Comparison of ENCODE assay signal across 9 mouse cellular contexts in the genomic region with DNA sequence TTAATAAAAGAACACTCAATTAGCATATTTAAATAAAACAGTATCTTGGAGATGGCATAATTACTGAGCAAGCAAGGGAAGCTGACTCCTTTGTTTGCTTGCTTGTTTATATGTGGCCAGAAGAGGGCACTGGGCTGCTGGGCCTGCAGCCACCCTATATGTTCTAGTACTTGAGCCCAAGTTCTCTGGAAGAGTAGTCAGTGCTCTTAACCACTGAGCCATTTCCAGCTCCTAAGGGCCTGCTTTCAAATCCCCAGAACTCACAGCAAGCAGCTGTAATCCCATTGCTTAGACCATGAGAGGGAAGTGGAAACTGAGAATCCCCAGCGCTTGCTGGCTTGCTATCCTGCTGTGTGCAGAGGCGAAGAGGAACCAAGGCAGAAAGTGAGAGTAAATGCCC. TPM values are rescaled to one million over a fixed set of nuclear protein-coding genes. Genes with fewer than 3 reads are reported as not detected.
DNase-seq lines count a peak whose midpoint lies in the region; ATAC-seq lines count a peak whose summit lies in the region.
"Had no signal": no experiment of that assay in that cellular context is flagged by ENCODE, and none has a peak within 500 bp of the region (broad histone marks: within the 10 kb centered on the region; RNA-seq: fewer than 3 reads in every experiment).

No protein-coding gene starts in this region.

- H3K9ac ChIP-seq in hindbrain, embryonic 11.5 days (ENCODE audit: low read depth, low read length), result no peak overlapping the region

- H3K9me3 ChIP-seq in hindbrain, embryonic 11.5 days (ENCODE audit: control insufficient read depth, low read length), result no peaks in the 10 kb centered on the region

- H3K27ac ChIP-seq in hindbrain, embryonic 11.5 days (ENCODE audit: low read depth, low read length), result no peak overlapping the region

- 61% methylated on average over 2 of the region's 2 CpGs for WGBS in hindbrain, embryonic 11.5 days

- H3K27me3 ChIP-seq in hindbrain, embryonic 11.5 days (ENCODE audit: control insufficient read depth, insufficient read depth, low read length), result no peaks in the 10 kb centered on the region

- peak; percentile 72 for ATAC-seq in granulocyte monocyte progenitor cell, adult 5-6 weeks (replicated peaks; ENCODE audit: poor library complexity, severe bottlenecking)
- ATAC-seq in hindbrain, embryonic 11.5 days (ENCODE audit: low FRiP score), result no peak

- peaks cover 2% of the 10 kb centered on the region; the same call in 1 of the 2 replicates for H3K4me1 ChIP-seq in hindbrain, embryonic 11.5 days (replicated peaks; ENCODE audit: control insufficient read depth, insufficient read depth, low read length)

- H3K4me3 ChIP-seq in hindbrain, embryonic 11.5 days (ENCODE audit: low read depth, low read length), result no peak overlapping the region

- no peak overlapping the region for H3K4me2 ChIP-seq in hindbrain, embryonic 11.5 days (replicated peaks; ENCODE audit: low read depth, low read length)

- H3K36me3 ChIP-seq in hindbrain, embryonic 11.5 days (ENCODE audit: control insufficient read depth, insufficient read depth, low read length), result no peaks in the 10 kb centered on the region

- DNase-seq in kidney, postnatal 10 days, result peak; percentile 44
- no peak for DNase-seq in kidney, adult 18-20 months
- peak; percentile 58 for DNase-seq in CD4-positive helper T cell, adult 2 months (ENCODE audit: low read depth, low spot score)
- peak; percentile 42 for DNase-seq in MEL-GATA-1-ER (ENCODE audit: extremely low read depth, low read depth)
- no peak for DNase-seq in frontal cortex, postnatal 14 days (ENCODE audit: low spot score in 2 of 2)
- no peak for DNase-seq in right cerebral cortex, postnatal 10 days (ENCODE audit: low spot score in 2 of 2)
- no peak for DNase-seq in hindbrain, embryonic 11.5 days (ENCODE audit: low spot score)
- DNase-seq: adrenal gland, adult 2 months had no signal

RNA-seq across cellular contexts. Expression of a gene that starts 3.7 kb away (rescaled TPM):
- total RNA-seq in granulocyte monocyte progenitor cell, adult 5-6 weeks (2014; fragmentation: Nextera tagmentation), result 4.7 TPM in 1 of 2 replicates, not detected in the other
- total RNA-seq in granulocyte monocyte progenitor cell, adult 5-6 weeks (2017), result 0.69 TPM in 1 of 2 replicates, not detected in the other
- polyA plus RNA-seq in hindbrain, embryonic 11.5 days (2014; fragmentation: Nextera tagmentation; extraction: Ambion mirVana), result 1.1 and 1.5 TPM in 2 replicates
- polyA plus RNA-seq: adrenal gland, adult 2 months had no signal

RNA-seq across cellular contexts. Expression of a gene that starts 5.9 kb away (rescaled TPM):
- 0.51 and 6.3 TPM in 2 replicates for total RNA-seq in granulocyte monocyte progenitor cell, adult 5-6 weeks (2014; fragmentation: Nextera tagmentation)
- 0.43 and 1.2 TPM in 2 replicates for total RNA-seq in granulocyte monocyte progenitor cell, adult 5-6 weeks (2017)
- 0.28 and 0.52 TPM in 2 replicates for polyA plus RNA-seq in hindbrain, embryonic 11.5 days (2014; fragmentation: Nextera tagmentation; extraction: Ambion mirVana)

RNA-seq across cellular contexts. Expression of a gene that starts 27.3 kb away (rescaled TPM):
- 18.3 and 18.8 TPM in 2 replicates for total RNA-seq in granulocyte monocyte progenitor cell, adult 5-6 weeks (2014; fragmentation: Nextera tagmentation)
- 21.2 and 25.3 TPM in 2 replicates for total RNA-seq in granulocyte monocyte progenitor cell, adult 5-6 weeks (2017)
- 14.8 and 16.5 TPM in 2 replicates for polyA plus RNA-seq in hindbrain, embryonic 11.5 days (2014; fragmentation: Nextera tagmentation; extraction: Ambion mirVana)

RNA-seq across cellular contexts. Expression of a gene that starts 41.3 kb away (rescaled TPM):
- 0.24 and 0.32 TPM in 2 replicates for total RNA-seq in granulocyte monocyte progenitor cell, adult 5-6 weeks (2014; fragmentation: Nextera tagmentation)
- 0.26 and 3.0 TPM in 2 replicates for total RNA-seq in granulocyte monocyte progenitor cell, adult 5-6 weeks (2017)
- 0.45 and 0.69 TPM in 2 replicates for polyA plus RNA-seq in hindbrain, embryonic 11.5 days (2014; fragmentation: Nextera tagmentation; extraction: Ambion mirVana)

RNA-seq across cellular contexts. Expression of a gene that starts 41.5 kb away (rescaled TPM):
- total RNA-seq in granulocyte monocyte progenitor cell, adult 5-6 weeks (2014; fragmentation: Nextera tagmentation), result 2.6 and 2.8 TPM in 2 replicates
- 0.26 and 0.95 TPM in 2 replicates for total RNA-seq in granulocyte monocyte progenitor cell, adult 5-6 weeks (2017)
- polyA plus RNA-seq in hindbrain, embryonic 11.5 days (2014; fragmentation: Nextera tagmentation; extraction: Ambion mirVana), result 4.6 and 6.5 TPM in 2 replicates

Comparison
In these comparisons a context has a peak if more than half of its experiments do, and no peak if none do; other contexts are left out.
1. DNase-seq: peak in kidney, postnatal 10 days (single experiment), CD4-positive helper T cell, adult 2 months (single experiment) and MEL-GATA-1-ER (single experiment); none in kidney, adult 18-20 months (single experiment), frontal cortex, postnatal 14 days (0 of 2), right cerebral cortex, postnatal 10 days (0 of 2) and hindbrain, embryonic 11.5 days (single experiment).